Mouse (Mus musculus) MEL (cell line): Measurements from ENCODE around the gene Omp.

Source experiments
- BHLHE40 ChIP-seq: IDR thresholded peaks from 2 replicates; pipeline ENCODE4 v1.6.1; 2012; ENCODE audit warnings: low read depth, mild to moderate bottlenecking, inconsistent platforms, low read length, improper control_type of control experiment, borderline replicate concordance
- CTCF ChIP-seq, 3 experiments: IDR thresholded peaks in 2 of 3; conservative IDR thresholded peaks in 1 of 3; 2 replicates each; pipeline ENCODE4 v1.5.1; 2011 to 2012; ENCODE audit warnings: low read length in 3 of 3, low read depth in 2 of 3, mild to moderate bottlenecking in 2 of 3, improper control_type of control experiment in 1 of 3, inconsistent platforms in 1 of 3, mixed read lengths in 1 of 3, moderate library complexity in 1 of 3; ENCODE audit not compliant: control insufficient read depth in 1 of 3, insufficient read depth in 1 of 3, poor library complexity in 1 of 3, severe bottlenecking in 1 of 3
- ZC3H11A ChIP-seq: IDR thresholded peaks from 2 replicates; pipeline ENCODE4 v1.6.1; 2012; ENCODE audit warnings: low read depth, mild to moderate bottlenecking, inconsistent platforms, low read length, improper control_type of control experiment

GRCm38 (mm10) chr7:98131751-98132150 is 13.6 kb downstream of the Omp start:
- no peak for TF ChIP-seq ZC3H11A
- no peak for TF ChIP-seq BHLHE40
- peak; percentile 18 to 40 (median 37); a peak in 4 of 6 replicates for TF ChIP-seq CTCF (IDR thresholded peaks at IDR 0.05 in 2 of 3, conservative IDR thresholded peaks at IDR 0.05 in 1 of 3; ENCODE audit: control insufficient read depth in 1 of 3, insufficient read depth in 1 of 3, low read depth in 2 of 3, low read length in 3 of 3, poor library complexity in 1 of 3, severe bottlenecking in 1 of 3)
